Mouse (Mus musculus) spleen, adult 12 weeks (tissue): ENCODE data around the gene Slx4.
"Not testable (repeated sequence)": the region's sequence is repeated elsewhere in the genome, so short reads cannot be mapped to it uniquely, and the experiment has no call there.

Experiments used
- DNase-seq: peaks from one replicate; pipeline ENCODE4 v3.0.0; 2022; ENCODE audit warnings: low spot score

Slx4 gene

DNA sequence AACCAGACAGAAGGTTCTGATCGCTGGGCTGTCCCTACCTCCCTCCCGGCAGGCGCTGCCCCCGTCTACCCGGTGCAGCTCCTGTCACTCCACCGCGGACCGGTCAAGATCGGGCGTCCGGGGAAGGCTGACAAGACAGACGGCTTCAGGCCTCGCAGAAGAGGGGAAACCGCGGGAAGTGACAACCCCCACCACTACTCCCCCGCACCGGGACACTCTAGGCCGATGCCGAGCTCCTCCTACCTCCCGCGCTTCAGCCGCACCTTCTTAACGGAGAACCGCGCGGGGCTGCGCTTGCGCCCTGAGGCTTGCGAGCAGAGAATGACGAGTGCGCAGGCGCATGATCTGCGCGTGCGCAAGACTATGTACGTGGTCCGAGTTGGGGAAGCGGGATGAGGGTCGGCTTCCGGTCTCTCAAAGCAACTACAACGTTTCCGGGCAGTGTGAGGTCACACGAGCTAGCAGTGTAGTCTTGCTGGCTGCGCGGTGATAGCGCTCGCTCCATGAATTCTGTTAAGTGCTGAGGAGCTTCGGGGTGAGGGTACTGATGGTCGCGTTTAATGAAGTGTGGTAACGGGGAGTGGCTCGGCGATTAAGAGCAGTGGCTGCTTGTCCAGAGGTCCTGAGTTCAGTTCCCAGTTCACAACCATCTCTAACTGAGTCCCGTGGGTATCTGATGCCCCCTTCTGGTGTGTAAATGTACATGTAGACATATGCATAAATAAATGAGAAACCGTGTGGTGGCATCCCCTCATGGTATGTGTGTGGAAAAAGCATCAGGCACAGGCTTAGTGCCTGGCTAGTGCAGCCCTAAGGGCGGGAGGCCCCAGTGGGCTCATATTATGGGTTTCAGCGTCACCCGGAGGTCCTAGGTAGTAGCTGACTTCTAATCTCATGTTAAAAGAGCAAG lies at the start of gene Slx4:
Gene Slx4, minus strand, starts transcription at position 282 of the 910 bp plus-strand sequence.
- peak; percentile 91 for DNase-seq

DNA sequence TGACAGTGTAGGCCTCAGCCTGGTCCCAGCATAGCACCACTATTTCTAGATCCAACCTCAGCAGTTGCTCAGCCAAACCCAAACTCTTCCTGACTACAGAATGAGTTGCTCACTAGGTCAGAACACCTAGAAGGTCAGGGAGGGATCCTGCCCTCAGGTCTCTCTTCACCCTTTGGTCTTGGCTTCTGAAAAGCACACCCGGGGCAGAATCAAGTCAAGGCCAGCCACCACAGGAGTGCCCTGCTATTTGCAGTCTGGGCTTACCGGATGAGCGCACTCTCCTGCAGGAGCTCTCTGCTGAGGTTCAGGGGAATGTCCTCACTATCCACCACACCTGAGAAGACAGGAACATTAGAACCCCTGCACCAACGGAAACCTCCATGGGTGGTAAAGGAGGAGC lies 49.0 kb upstream of the Slx4 start:
- DNase-seq: no peak

DNA sequence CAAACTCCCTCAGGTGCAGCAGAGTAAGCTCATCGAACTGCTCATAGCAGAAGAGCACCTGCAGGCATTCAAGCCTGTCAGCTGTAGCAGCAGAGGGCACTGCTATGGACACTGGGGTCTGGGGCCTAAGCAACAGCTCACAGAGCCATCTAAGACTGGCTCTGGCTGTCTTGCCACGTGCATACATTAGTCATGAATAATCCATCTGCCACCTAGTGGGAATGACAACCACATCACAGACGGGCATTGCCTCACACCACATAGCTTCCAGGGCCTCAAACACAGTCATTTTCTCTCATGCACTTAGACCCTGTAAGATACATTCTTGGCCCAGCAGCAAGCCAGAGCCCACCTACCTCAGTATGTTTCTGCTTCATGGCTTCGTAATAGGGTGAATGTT lies 42.0 kb upstream of the Slx4 start:
- no peak for DNase-seq

DNA sequence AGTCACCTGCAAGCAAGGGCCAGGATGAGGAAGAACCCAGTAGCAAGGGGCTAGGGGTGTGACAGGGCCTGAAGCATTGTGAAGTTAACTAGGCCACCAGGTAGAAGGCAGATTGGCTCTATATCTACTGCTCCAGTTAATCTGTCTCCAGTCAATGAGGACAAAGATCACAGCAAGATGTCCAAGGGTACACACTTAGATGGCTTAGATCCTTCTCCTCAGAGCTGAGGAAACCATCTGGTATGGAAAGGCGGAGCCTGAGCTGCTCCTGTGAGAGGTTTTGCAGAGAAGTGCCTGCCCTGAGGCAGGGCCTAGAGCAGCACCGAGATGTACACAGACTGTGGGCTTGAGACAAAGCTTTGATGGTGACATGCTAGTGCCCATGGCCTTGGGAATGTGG lies 40.5 kb upstream of the Slx4 start:
- DNase-seq: no peak

DNA sequence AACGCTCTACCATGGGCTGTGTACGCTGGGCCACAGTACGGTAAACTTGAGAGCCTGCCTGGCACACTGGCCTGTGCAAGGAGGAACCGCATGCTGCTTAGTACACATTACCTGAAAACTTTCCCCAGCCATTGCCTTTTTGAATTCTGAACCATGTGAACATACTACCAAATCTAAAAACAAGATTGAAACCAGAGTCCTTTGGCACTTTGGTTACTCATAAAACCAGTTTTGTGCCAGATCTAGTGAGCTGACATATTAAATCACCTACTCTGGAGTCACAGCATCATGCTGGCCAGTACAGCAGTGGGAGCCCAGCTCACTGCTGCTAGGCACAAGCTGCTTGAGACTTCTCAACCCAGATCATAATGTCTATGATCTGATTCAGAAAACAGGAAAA lies 38.1 kb upstream of the Slx4 start:
- no peak for DNase-seq

DNA sequence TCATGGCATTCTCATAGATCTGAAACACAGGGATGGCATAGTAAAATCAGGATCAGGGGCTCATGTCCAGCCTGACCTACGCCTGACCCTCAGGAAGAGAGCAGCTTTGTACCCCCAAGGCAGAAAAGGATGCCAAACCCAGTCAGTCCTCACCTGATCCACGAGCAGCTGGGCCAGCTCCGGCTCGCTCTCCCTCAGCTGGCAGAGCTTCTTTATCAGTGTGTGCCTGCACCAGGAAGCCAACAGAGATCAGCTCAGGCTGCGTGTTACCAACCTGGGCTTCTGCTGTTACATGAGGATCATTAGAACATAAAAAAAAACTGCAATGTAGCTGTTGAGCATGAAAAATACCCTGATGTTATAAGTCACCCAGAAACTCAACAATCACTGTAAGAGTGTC lies 36.6 kb upstream of the Slx4 start:
- no peak for DNase-seq

DNA sequence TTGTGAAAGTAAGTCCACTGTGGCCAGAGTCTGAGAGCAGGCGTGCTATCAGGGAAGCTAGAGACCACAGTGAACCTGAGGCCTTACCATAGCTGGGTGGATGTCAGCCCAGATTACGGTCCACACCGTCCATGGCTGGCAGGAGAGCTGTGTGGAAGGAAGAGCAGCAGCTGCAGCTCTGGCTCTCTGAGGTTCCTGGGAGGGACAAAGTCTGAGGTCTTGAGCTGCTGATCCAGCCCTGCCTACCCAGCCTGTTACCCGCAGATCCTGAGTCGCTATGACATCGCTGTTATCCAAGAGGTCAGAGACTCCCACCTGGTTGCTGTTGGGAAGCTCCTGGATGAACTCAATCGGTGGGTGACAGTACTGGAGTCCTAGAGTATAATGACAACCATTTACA lies 34.1 kb upstream of the Slx4 start:
- no peak for DNase-seq

DNA sequence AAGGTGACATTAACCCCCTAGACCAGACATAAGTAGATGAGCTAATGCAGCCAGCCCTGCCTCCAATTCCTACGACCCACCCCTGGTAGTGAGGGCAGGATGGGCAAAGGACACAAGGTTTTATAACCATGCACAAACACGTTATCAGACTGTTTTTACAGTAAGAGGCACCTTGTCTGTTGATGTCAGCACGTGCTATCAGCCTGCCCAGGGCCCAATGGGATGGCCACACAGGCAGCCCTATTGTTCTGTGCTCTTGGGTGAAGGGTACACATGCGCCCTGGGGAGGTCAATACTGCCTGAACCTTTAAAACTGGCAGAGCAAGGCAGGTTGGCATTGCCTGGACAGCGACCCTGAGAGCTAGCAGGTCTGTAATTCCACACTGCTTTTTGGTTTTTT lies 33.2 kb upstream of the Slx4 start, which contains the start of gene Dnase1:
Gene Dnase1, plus strand, starts transcription at position 136 of the 400 bp plus-strand sequence.
- DNase-seq: no peak

DNA sequence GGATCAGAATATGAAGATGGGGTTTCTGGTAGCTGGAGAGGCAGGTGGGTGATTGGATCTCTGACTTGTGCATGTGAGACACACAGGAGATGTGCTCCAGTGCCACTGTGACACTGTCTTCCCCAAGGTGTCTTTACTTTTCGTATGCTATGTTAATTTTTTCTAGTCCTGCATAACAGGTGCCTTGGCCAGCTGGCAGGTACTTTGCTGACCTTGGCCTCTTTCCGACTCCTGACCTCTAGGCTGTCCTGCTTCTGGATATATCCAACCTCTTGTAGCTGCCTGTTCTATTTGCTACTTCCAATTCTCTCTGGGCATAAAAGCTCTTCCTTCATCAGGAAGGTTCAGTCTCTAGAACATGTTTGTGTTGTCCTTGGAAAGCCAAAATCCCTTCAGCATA lies 32.0 kb upstream of the Slx4 start:
- no peak for DNase-seq

DNA sequence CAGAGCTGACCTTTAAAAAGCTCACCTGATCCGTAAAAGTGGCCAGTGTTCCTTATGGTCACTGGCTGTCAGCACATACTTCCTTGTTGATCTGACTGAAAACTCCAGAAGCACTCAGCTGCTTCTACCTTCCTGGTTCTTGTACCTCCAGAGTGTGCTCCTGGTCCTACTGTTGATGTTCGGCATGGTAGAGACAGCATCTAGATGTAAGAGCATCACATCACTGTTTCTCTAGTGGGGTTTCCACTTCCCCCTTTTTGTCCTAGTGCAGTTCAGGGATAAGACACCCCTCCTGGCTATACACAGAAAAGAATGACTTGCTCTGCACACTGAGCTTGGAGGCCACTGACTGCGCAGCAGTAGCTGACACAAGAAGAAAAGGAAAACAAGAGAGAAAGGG lies 30.9 kb upstream of the Slx4 start:
- DNase-seq: no peak

DNA sequence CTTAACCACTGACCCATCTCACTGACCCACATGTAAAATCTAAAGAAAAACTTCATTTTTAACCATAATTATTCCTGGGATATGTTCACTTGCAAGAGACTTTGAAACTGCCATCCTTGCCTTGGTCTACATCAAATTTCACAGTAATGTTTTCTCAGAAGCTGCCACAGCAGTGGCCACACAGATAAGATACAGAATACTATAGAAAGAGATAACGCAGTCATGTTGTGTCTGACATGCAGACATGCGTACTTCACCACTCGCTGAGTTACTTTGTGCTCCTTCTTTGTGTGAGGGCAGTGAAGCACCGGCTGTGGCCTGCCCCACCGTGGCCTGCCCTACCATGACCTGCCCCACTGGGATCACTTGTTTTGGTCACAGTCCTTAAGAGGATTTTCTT lies 30.4 kb upstream of the Slx4 start:
- no peak for DNase-seq

DNA sequence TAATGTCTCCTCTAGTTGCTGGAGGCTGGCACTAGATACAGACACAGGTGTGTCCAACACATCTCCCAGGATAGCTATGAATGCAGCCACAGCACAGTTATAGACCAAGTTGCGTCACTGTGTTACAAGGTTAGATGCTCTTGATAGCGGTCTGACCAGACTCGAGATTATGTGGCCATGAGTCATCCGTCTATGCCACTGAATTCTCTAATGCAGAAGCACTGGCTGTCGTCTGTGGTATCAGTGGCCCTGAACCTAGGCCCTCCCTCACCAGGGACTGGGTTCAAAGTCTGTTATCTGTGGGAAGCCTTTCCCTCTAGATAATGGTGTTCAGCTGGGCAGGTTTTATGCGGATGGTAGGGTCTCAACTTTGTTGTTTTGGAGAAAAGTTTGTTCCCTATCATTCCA lies 28.8 kb upstream of the Slx4 start:
- no peak for DNase-seq

DNA sequence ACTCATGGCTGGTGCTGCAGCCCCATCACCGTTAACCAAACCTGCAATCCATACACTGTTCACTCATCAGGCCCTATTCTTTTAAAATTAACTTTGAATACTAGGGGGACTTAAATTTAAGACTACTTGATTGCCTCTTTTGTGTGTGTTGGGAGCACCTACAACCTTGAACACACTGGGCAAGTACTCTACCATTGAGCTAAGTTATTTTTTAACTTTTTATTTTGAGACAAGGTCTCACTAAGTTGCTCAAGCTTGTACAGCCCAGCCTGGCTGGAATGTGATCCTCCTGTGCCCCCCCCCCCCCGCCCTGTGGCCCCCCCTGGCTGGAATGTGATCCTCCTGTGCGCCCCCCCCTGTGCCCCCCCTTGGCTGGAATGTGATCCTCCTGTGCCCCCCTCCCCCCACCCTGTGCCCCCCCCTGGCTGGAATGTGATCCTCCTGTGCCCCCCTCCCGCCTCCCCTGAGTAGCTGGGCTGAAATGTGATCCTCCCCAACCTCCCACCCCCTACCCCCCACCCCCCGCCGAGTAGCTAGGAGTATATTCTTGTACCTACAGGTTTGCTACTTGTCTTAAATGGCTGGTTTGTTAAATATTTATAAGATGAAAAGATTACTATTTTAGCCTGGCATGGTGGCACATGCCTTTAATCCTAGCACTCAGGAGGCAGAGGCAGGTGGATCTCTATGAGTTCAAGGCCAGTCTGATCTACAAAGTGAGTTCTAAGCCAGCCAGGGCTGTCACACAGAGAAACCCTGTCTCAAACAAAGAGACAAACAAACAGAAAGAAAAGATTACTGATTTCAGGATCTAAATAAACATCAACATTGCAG lies 28.1 kb upstream of the Slx4 start:
- DNase-seq: no peak

DNA sequence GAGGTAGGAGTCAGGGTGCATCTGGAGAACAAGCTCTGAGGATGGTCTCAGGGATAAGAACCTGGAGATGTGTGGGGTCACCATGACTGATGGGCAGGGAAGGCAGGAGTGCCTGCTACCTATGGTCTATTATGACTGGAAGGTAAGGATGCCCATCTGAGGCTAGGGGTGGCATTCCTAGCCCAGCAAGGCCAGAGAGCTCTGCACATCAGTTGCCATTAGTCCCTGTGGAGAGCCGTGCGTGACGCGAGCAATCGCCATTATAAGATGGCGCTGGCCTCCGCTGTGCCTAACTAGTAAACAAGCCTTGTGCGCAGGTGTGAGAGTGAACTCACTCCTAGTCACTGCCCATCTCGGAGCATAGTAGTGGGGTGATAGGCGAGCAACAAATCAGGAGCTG lies 26.9 kb upstream of the Slx4 start:
- DNase-seq: no peak

DNA sequence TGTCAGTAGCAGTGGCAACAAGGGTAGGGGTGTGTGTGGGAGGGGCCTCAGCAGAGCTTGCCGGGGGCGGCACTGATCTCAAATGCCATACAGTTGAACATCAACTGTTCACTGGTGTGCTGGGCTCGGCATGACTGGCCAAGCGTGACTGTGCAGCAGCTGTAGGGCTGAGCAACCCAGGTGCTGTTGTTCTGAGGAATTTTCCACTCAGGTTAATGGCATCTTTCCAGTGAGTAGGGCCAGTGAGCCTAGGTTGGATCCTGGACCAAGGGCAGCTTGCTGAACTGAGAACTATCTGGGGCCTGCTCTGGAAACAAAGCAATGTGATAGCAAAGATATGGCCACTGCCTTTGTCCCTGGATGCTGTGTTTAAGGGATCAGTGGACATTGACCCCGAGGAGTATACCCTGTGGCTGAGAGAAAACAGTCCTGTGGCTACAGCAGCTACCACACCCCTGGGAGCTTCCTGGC lies 25.8 kb upstream of the Slx4 start:
- DNase-seq: no peak

DNA sequence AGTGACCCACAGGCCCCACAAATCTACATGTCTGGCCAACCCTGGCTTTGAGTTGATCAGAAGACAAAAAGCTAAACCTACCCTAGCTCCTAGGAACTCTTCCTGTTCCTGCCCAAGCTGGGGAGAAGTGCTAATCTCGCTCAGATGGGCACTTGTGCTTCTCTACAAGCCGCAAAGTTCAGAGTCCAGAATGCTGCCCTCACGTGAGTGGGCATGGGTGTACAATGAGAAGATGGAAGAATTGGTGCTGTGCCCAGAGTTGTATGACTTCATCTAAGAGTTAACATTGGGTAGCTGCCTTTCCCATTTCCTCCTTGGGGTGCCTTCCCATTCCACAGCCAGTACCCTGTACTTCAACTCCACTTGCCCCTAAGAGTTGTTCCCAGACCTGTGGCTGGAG lies 23.6 kb upstream of the Slx4 start:
- no peak for DNase-seq

DNA sequence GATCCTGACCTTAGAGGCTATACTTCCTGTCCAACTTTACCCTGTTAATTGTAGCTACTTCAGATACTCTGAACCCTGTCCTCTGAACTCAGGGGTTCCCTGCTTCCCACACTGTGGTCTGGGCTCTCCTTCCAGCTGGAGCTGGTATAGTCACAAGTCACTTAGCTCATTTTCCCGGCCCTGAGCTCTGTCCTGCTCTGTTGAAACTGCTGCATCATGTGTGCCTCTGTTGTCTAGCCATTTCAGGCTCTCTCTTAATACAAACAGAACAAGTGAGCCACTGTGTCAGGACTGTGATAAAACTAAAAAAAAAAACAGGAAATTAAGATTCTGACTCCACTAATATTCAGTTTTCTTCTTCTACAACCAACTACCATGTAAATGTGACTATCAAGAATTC lies 23.1 kb upstream of the Slx4 start:
- no peak for DNase-seq

DNA sequence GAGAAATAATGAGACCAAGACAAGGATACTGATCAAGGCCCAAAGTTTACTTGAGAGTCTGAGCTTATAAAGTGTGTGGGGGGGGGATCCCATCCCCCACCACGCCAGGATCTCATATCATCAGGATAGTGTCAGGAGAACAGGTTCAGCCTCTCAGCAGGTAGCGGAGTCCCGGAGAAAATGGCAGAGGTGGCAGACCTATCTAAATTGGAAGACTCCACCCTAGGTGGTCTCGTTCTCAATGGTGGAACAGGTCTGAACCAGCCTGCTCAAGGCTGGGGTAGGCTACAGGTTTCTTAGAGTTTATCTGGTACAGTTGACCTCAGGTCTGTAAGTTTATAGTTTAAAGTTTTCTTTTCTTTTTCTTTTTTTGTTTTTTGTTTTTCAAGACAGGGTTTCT lies 19.1 kb upstream of the Slx4 start:
- DNase-seq: no peak

DNA sequence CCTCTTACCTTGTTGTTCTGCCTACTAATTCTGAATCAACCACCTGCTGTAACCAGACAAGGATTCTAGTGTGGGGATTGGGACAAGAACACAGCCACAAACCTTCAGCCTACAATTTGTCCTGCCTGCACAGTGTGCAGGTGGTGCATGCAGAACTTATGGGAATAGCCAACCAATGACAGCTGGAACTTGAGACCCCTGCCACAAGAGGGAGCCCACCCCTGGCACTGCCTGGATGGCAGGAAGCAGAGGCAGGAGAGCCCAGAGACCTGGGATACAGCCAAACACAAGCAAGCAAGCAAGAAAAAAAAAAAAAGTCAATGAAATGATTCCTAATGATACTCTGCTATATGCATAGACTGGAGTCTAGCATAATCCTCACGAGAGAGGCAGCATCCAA lies 17.7 kb upstream of the Slx4 start:
- DNase-seq: no peak

DNA sequence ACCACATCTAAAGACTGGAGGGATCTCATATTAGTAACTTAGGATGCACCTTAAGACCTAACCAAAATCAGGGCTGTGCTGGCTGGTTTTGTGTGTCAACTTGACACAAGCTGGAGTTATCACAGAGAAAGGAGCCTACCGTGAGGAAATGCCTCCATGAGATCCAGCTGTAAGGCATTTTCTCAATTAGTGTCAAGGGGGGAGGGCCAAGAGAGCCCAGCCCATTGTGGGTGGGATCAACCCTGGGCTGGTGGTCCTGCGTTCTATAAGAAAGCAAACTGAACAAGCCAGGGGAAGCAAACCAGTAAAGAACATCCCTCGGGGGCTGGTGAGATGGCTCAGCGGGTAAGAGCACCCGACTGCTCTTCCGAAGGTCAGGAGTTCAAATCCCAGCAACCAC lies 13.9 kb upstream of the Slx4 start:
- not testable (repeated sequence) for DNase-seq

DNA sequence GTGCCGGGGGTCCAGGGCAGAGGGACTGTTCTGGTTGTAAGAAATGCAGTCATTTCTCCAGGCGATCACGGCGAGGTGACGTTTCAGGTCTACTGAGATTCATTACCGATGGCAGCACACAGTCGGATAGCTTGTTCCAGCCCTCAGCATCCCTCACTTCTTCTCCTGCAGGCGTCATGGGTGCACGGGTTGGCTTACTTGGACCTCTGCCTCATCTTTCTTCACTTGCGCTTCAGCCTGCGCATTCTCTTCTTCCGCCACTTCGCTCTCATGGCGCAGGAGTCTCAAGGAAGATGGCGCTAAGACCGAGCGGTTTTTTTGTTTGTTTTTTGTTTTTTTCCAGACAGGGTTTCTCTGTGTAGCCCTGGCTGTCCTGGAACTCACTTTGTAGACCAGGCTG lies 13.2 kb upstream of the Slx4 start:
- DNase-seq: not testable (repeated sequence)

DNA sequence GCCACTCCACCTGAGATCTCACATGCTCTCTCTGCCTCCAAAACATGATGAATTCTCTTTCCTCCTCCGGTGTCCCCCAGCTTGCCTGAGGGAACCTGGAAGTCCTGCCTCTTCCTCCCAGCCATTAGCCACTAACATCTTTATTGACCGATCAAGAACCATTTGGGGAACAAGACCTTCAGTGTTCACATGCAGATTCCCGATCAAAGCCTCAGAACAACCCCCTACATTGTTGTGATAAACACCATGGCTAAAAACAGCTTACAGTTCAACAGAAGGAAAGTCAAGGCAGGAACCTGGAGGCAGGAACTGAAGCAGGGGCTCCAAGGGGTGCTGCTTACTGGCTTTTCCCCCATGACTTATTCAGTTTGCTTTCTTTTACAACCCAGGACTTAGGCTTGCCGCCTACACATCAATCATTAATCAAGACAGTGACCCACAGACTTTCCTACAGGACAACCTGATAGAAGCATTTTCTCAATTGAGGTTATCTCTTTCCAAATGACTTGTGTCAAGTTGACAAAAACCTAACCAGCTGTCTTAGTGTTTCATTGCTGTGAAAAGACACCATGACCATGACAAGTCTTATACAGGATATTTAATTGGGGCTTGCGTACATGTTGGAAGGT lies 10.6 kb upstream of the Slx4 start:
- DNase-seq: no peak
